Mouse (Mus musculus) intestine, embryonic 14.5 days (tissue): ENCODE measurements around the gene Gas7. TPM values are rescaled to one million over a fixed set of nuclear protein-coding genes. Genes with fewer than 3 reads are reported as not detected.

Experiments
- ATAC-seq: fragments of 200-750 bp; cut with Nextera tagmentation; replicated peaks from 2 replicates; pipeline ENCODE4 v1.8.0; 2017; ENCODE audit warnings: low read depth, moderate number of reproducible peaks, moderate TSS enrichment, moderate library complexity; ENCODE audit not compliant: low FRiP score, low TSS enrichment
- DNase-seq: peaks from one replicate; pipeline ENCODE4 v3.0.0-alpha.2; 2018; ENCODE audit warnings: low spot score
- H3K27ac ChIP-seq: fragments of 300-500 bp; sonication (generic); 2 replicates; pipeline ENCODE4 v1.5.1; 2014; ENCODE audit warnings: low read depth, mild to moderate bottlenecking, control low read depth
- H3K27me3 ChIP-seq: fragments of 300-500 bp; sonication (generic); replicated peaks from 2 replicates; pipeline ENCODE4 v1.6.1; 2014; ENCODE audit warnings: low read length, control low read depth; ENCODE audit not compliant: control insufficient read depth, insufficient read depth
- H3K36me3 ChIP-seq: fragments of 300-500 bp; sonication (generic); 2 replicates; pipeline ENCODE4 v1.6.1; 2014; ENCODE audit warnings: low read length, control low read depth; ENCODE audit not compliant: control insufficient read depth, insufficient read depth
- H3K4me1 ChIP-seq: fragments of 300-500 bp; sonication (generic); replicated peaks from 2 replicates; pipeline ENCODE4 v1.6.1; 2014; ENCODE audit warnings: low read length, control low read depth, mixed read lengths; ENCODE audit not compliant: control insufficient read depth, insufficient read depth
- H3K4me2 ChIP-seq: fragments of 300-500 bp; sonication (generic); 2 replicates; pipeline ENCODE4 v1.6.1; 2014; ENCODE audit warnings: low read length
- H3K4me3 ChIP-seq: fragments of 300-500 bp; sonication (generic); 2 replicates; pipeline ENCODE4 v1.5.1; 2014; ENCODE audit warnings: low read depth, low read length, control low read depth, mixed read lengths
- H3K9ac ChIP-seq: fragments of 300-500 bp; sonication (generic); 2 replicates; pipeline ENCODE4 v1.6.1; 2014; ENCODE audit warnings: mild to moderate bottlenecking, low read length
- H3K9me3 ChIP-seq: fragments of 300-500 bp; sonication (generic); 2 replicates; pipeline ENCODE4 v1.6.1; 2016; ENCODE audit warnings: low read length, control low read depth; ENCODE audit not compliant: control insufficient read depth
- WGBS: fragments of 180-500 bp; shearing (Covaris S2); extraction: QIAGEN DNeasy Blood & Tissue Kit; methylation state at CpG from one replicate; pipeline ENCODE4 v1.1.7; 2014; 5-methylcytosine and 5-hydroxymethylcytosine counted together
- polyA plus RNA-seq: library from polyadenylated mRNA; unstranded; fragments of >200 nt; fragmentation: Nextera tagmentation; extraction: Ambion mirVana; gene quantifications from 2 replicates; pipeline ENCODE4 v1.2.1, GENCODE M21; 2014

The Gas7 gene
- polyA plus RNA-seq, 1 experiment from 2014 or later, result 8.6 TPM

- Histone ChIP-seq H3K27ac (no peak overlapping the region), H3K4me1 (no peaks in the 10 kb centered on the region), H3K36me3 (no peaks in the 10 kb centered on the region), H3K9ac (no peak overlapping the region), H3K4me3 (no peak overlapping the region), H3K4me2 (no peak overlapping the region), H3K9me3 (no peaks in the 10 kb centered on the region), H3K27me3 (no peaks in the 10 kb centered on the region)
- ATAC-seq (no peak), DNase-seq (no peak)
- 55% methylated on average over 4 of the region's 4 CpGs for WGBS
These were observed 181.0 kb downstream of the Gas7 start for GRCm38 (mm10) chr11:67636201-67636600.

- Histone ChIP-seq H3K9me3 (no peaks in the 10 kb centered on the region), H3K36me3 (no peaks in the 10 kb centered on the region), H3K27me3 (no peaks in the 10 kb centered on the region), H3K4me1 (no peaks in the 10 kb centered on the region), H3K27ac (no peak overlapping the region), H3K9ac (no peak overlapping the region), H3K4me2 (no peak overlapping the region), H3K4me3 (no peak overlapping the region)
- no peak for DNase-seq
- ATAC-seq, result no peak
- 66% methylated on average over 6 of the region's 6 CpGs for WGBS
These were observed 181.8 kb downstream of the Gas7 start for GRCm38 (mm10) chr11:67636905-67637586.

DNA sequence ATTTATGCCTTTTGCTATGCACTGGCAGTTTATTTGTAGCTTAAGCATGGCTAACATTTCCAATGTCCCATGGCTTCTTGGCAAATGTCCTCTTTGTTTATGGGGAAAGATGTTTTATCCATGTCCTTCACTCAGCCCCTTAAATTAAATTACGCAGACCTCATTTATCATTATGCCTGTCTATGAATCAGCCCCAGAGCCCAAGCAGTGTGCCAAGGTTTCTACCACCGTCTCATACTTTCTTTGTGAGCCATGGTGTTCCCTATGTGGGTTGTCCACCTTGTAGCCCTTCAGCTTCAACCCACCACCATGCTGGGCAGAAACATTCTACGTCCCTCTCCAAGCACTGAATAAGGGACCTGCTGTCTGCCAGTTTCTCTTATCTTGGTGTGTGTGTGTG lies 183.2 kb downstream of the Gas7 start:
- H3K4me2 ChIP-seq, result no peak overlapping the region
- H3K4me3 ChIP-seq, result no peak overlapping the region
- H3K4me1 ChIP-seq, result no peaks in the 10 kb centered on the region
- DNase-seq (no peak), ATAC-seq (no peak)
- no peaks in the 10 kb centered on the region for H3K27me3 ChIP-seq
- H3K9me3 ChIP-seq, result no peaks in the 10 kb centered on the region
- H3K27ac ChIP-seq, result no peak overlapping the region
- no peaks in the 10 kb centered on the region for H3K36me3 ChIP-seq
- 84% methylated on average over 3 of the region's 3 CpGs for whole genome bisulfite sequencing
- no peak overlapping the region for H3K9ac ChIP-seq

DNA sequence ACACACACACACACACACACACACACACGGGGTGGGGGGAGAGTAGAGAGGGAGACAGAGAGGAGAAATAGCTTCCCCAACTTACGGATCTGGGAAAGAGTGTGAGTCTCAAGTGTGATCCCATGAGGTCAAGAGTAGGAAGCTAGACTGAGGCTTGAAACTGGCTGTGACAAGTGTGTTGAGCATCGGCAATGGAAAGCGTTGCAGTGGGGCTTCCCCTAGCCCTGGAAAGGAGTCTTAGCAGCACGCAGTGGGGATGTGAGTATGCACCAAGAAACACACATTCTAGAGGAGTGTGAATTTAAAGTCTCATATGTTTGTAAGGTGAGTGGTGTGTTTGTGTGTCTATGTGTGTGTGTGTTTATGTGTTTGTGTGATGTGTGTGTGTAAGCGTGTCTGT lies 185.1 kb downstream of the Gas7 start:
- 90% methylated on average over 6 of the region's 6 CpGs for WGBS
- H3K4me3 ChIP-seq, result no peak overlapping the region

DNA sequence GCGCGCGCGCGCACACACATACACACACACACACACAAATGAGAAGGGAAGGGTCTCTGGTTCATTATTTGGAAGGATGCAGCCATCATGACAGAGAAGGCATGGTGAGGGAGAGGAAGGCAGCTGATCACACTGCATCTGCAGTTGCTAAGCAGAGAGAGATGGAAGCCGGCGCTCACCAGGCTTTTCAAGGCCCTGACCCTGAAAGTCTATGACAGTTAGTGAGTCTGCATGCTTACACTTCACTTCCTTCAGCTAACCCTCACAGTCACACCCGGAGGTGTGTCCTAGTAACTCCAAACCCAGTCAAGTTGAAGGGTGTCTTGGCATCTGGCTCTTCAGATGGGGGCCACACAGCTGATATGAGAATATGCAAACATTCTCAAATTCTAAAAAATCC lies 187.2 kb downstream of the Gas7 start:
- no peak for ATAC-seq
- no peak for DNase-seq
- Histone ChIP-seq H3K9me3 (no peaks in the 10 kb centered on the region), H3K4me1 (no peaks in the 10 kb centered on the region), H3K36me3 (no peaks in the 10 kb centered on the region), H3K4me3 (no peak overlapping the region), H3K27ac (no peak overlapping the region), H3K9ac (no peak overlapping the region), H3K27me3 (no peaks in the 10 kb centered on the region), H3K4me2 (no peak overlapping the region)
- 86% methylated on average over 8 of the region's 8 CpGs for WGBS

More for the DNA sequence above, 185.1 kb downstream of the Gas7 start:
- Histone ChIP-seq H3K9ac (no peak overlapping the region), H3K4me1 (no peaks in the 10 kb centered on the region), H3K27ac (no peak overlapping the region), H3K36me3 (no peaks in the 10 kb centered on the region), H3K27me3 (no peaks in the 10 kb centered on the region), H3K9me3 (no peaks in the 10 kb centered on the region), H3K4me2 (no peak overlapping the region)
- no peak for ATAC-seq
- DNase-seq, result no peak

DNA sequence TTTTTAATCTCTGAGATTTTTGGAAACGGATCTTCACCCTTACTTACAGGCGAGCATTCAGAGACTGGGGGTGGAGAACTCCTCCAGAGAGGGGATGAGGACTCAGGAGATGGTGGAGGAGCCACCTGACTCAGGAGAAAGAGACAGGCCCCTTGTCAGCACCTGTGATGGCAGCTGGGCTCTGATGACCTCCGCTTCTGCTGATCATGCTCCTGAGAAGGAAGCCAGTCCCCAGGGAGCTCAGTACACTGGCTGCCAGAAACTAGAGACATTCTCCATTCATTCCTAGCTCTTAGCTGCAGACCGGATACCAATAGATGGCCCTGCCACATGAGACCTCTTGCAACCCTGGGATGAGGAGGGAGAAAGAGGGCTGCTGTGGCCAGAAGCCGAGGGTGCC lies 187.6 kb downstream of the Gas7 start:
- no peak for DNase-seq
- Histone ChIP-seq H3K27ac (no peak overlapping the region), H3K9me3 (no peaks in the 10 kb centered on the region), H3K4me1 (no peaks in the 10 kb centered on the region), H3K27me3 (no peaks in the 10 kb centered on the region), H3K4me3 (no peak overlapping the region), H3K4me2 (no peak overlapping the region), H3K36me3 (no peaks in the 10 kb centered on the region), H3K9ac (no peak overlapping the region)
- 81% methylated on average over 5 of the region's 5 CpGs for WGBS
- no peak for ATAC-seq

DNA sequence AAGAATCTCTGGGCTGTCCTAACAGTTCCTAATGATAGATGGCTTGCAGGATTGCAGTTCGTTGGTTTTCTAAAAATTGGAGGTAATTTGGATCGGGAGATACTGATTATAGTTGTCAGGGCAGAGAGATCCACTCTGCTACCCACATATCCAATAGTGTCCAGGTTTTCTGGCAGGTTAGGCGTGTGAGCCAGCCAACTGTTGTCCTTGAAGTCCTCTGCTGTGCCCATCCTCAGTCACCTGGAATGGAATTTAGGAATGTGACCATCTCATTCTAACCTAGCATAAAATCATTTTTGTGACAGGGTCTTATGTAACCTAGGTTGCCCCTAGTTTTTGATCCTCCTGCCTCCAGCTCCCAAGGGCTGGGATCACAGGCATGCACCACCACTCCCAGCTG lies 188.2 kb downstream of the Gas7 start:
- Histone ChIP-seq H3K27ac (no peak overlapping the region), H3K4me2 (no peak overlapping the region), H3K4me1 (no peaks in the 10 kb centered on the region), H3K9ac (no peak overlapping the region), H3K9me3 (no peaks in the 10 kb centered on the region), H3K36me3 (no peaks in the 10 kb centered on the region), H3K27me3 (no peaks in the 10 kb centered on the region), H3K4me3 (no peak overlapping the region)
- ATAC-seq (no peak), DNase-seq (no peak)
- 86% methylated on average over 3 of the region's 3 CpGs for WGBS

DNA sequence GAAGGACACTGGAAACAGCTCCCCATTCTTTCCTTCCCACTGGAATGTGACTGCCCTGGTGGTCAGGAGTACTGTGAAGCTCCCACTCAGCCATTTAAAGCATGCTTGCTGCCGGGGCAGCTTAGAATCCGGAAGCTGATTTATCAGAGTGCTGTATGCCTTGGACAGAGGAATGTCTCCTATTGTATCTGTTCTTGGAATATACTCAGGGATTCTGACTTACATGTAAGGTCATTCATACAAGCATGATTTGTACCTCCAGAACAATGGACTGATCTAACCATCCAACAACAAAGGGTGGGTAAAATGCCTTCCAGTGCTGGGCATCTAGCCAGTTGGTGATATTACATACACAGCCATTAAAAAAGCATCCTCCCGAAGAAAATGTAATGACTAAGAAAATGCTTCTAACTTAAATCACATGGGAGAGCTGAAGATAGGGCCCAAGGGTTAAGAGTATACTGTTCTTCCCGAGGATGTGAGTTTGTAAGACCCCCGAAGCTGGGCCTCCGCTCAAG lies 189.5 kb downstream of the Gas7 start:
- Histone ChIP-seq H3K27ac (no peak overlapping the region), H3K9me3 (no peaks in the 10 kb centered on the region), H3K27me3 (no peaks in the 10 kb centered on the region), H3K4me3 (no peak overlapping the region), H3K4me2 (no peak overlapping the region), H3K36me3 (no peaks in the 10 kb centered on the region), H3K4me1 (no peaks in the 10 kb centered on the region), H3K9ac (no peak overlapping the region)
- WGBS, result 83% methylated on average over 6 of the region's 6 CpGs
- DNase-seq, result no peak
- no peak for ATAC-seq

- Histone ChIP-seq H3K9me3 (no peaks in the 10 kb centered on the region), H3K27ac (no peak overlapping the region), H3K4me1 (no peaks in the 10 kb centered on the region), H3K9ac (no peak overlapping the region), H3K36me3 (no peaks in the 10 kb centered on the region), H3K27me3 (no peaks in the 10 kb centered on the region), H3K4me2 (no peak overlapping the region), H3K4me3 (no peak overlapping the region)
- 29% methylated on average over 5 of the region's 5 CpGs for WGBS
- ATAC-seq (no peak; the same call in 1 of the 2 replicates), DNase-seq (peak; percentile 86)
These were observed 192.5 kb downstream of the Gas7 start for GRCm38 (mm10) chr11:67647745-67648144.
